Mouse (Mus musculus): ENCODE measurements around the gene Lgi4.

DNA sequence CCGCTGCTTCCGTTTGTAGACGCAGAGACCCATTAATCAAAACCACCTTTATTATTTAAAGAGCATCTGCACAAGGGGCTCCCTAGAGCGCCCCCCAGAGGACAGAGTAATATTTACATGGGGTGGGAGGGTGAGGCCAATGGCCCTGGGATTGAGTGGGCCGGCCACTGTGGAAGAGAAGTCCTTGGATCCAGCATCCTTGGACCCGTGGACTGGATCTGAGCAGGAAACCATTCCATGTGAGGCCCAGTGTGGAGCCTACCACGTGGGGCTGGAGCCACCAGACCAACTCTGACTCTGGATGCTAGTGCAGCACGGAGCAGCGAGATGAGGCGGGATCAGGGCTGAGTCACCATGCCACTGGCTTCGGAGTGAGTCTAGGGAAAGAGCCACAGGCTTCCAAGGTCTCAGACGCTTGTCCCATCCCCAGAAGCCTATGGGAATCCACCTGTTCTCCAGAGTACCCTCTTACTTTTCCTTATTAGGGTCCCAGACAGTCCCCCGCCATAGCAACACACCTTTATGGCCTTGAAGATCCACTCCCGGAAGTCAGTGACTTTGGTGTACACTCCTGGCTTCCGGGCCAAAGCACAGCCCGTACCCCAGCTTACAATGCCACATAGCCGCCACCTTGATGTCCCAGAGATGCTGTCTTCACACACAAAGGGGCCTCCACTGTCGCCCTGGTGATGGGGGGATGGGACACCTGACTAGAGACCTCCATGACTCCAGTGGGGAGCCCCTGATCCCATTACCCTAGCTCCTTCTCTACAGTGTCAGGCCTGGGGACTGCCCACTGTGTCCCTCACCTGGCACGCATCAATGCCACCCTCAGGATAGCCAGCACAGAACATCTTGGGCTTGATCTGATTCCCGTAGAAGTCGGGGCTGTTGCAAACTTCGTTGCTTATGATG lies 39.8 kb downstream of the Lgi4 start:
- TF ChIP-seq CTCF (IDR thresholded peaks at IDR 0.05; ENCODE audit: extremely low read depth, insufficient read depth, low read length) (no peak), POLR2A (IDR thresholded peaks at IDR 0.05; ENCODE audit: extremely low read depth, insufficient read depth, low read length) (no peak)
